26 mouse cellular contexts compared by ENCODE assay signal in genomic region chr12:117524311-117525013, GRCm38 (mm10). TPM values are rescaled to one million over a fixed set of nuclear protein-coding genes. Genes with fewer than 3 reads are reported as not detected.
DNase-seq lines count a peak whose midpoint lies in the region; ATAC-seq and TF ChIP-seq lines count a peak whose summit lies in the region.
"Had no signal": no experiment of that assay in that cellular context is flagged by ENCODE, and none has a peak within 500 bp of the region (broad histone marks: within the 10 kb centered on the region; RNA-seq: fewer than 3 reads in every experiment).

No protein-coding gene starts in this region.

- TF ChIP-seq CTCF in small intestine, adult 2 months (IDR thresholded peaks at IDR 0.05; ENCODE audit: extremely low read depth, insufficient read length, insufficient replicate concordance, low read depth, low read length), result no peak

- ATAC-seq in intestine, embryonic 14.5 days (replicated peaks; ENCODE audit: low FRiP score, low TSS enrichment, low read depth), result peak; percentile 70; the same call in 1 of the 2 replicates
- ATAC-seq in intestine, embryonic 16.5 days, result peak; percentile 92
- ATAC-seq: activated CD4-positive, CD25-positive, alpha-beta regulatory T cell, adult 4 months; CD4-positive, CD25-positive, alpha-beta regulatory T cell, adult 4 months; forebrain, embryonic 14.5 days; forebrain, embryonic 16.5 days; Patski had no signal

- no peak for TF ChIP-seq POLR2A in small intestine, adult 2 months (IDR thresholded peaks at IDR 0.05; ENCODE audit: low read depth, low read length)

- H3K27ac ChIP-seq in intestine, embryonic 14.5 days (ENCODE audit: low read depth), result peak overlapping the region; percentile 18; the same call in 1 of the 2 replicates
- peak overlapping the region; percentile 14; the same call in 1 of the 2 replicates for H3K27ac ChIP-seq in intestine, embryonic 16.5 days (ENCODE audit: low read length)
- peak overlapping the region; percentile 77 for H3K27ac ChIP-seq in small intestine, adult 2 months (ENCODE audit: insufficient read depth, low read depth, low read length)
- H3K27ac ChIP-seq: embryonic facial prominence, embryonic 10.5 days; embryonic facial prominence, embryonic 12.5 days; forebrain, embryonic 10.5 days; forebrain, embryonic 12.5 days had no signal

- H3K27me3 ChIP-seq in intestine, embryonic 14.5 days (replicated peaks; ENCODE audit: control insufficient read depth, insufficient read depth, low read length), result no peaks in the 10 kb centered on the region
- no peaks in the 10 kb centered on the region for H3K27me3 ChIP-seq in intestine, embryonic 16.5 days (replicated peaks; ENCODE audit: control insufficient read depth, insufficient read depth, low read length)
- no peaks in the 10 kb centered on the region for H3K27me3 ChIP-seq in small intestine, adult 2 months (ENCODE audit: control insufficient read depth, insufficient read depth, low read length)
- H3K27me3 ChIP-seq: forebrain, embryonic 12.5 days had no signal

- WGBS in intestine, embryonic 14.5 days, result 51% methylated on average over 9 of the region's 9 CpGs
- WGBS in intestine, embryonic 16.5 days, result 53% methylated on average over 9 of the region's 9 CpGs
- WGBS in small intestine, adult 2 months, result 34% methylated on average over 9 of the region's 9 CpGs

- H3K36me3 ChIP-seq in intestine, embryonic 14.5 days (ENCODE audit: control insufficient read depth, insufficient read depth, low read length), result no peaks in the 10 kb centered on the region
- no peaks in the 10 kb centered on the region for H3K36me3 ChIP-seq in intestine, embryonic 16.5 days (ENCODE audit: control insufficient read depth, insufficient read depth, low read length)
- H3K36me3 ChIP-seq in small intestine, adult 2 months (ENCODE audit: control insufficient read depth, insufficient read depth, low read length), result no peaks in the 10 kb centered on the region
- H3K36me3 ChIP-seq: embryonic facial prominence, embryonic 10.5 days; embryonic facial prominence, embryonic 12.5 days; forebrain, embryonic 10.5 days; forebrain, embryonic 12.5 days; G1E had no signal

- intact Hi-C loops in heart, postnatal 10 days (cut with DNase I), result no loop called here

- H3K4me1 ChIP-seq in intestine, embryonic 14.5 days (replicated peaks; ENCODE audit: control insufficient read depth, insufficient read depth, low read length), result no peaks in the 10 kb centered on the region
- H3K4me1 ChIP-seq in intestine, embryonic 16.5 days (ENCODE audit: control insufficient read depth, insufficient read depth, low read length), result no peaks in the 10 kb centered on the region
- H3K4me1 ChIP-seq in small intestine, adult 2 months (ENCODE audit: control insufficient read depth, insufficient read depth, insufficient read length, low read length), result peaks cover 1% of the 10 kb centered on the region; the same call in 1 of the 2 replicates
- H3K4me1 ChIP-seq: forebrain, embryonic 12.5 days had no signal

- no peaks in the 10 kb centered on the region for H3K9me3 ChIP-seq in intestine, embryonic 14.5 days (ENCODE audit: control insufficient read depth, low read length)
- no peaks in the 10 kb centered on the region for H3K9me3 ChIP-seq in intestine, embryonic 16.5 days (ENCODE audit: control insufficient read depth, low read length)
- H3K9me3 ChIP-seq: embryonic facial prominence, embryonic 10.5 days; embryonic facial prominence, embryonic 12.5 days; forebrain, embryonic 10.5 days; forebrain, embryonic 12.5 days had no signal

- no peak overlapping the region for H3K4me3 ChIP-seq in intestine, embryonic 14.5 days (ENCODE audit: low read depth, low read length)
- H3K4me3 ChIP-seq in intestine, embryonic 16.5 days (ENCODE audit: low read length), result no peak overlapping the region
- H3K4me3 ChIP-seq in small intestine, adult 2 months (ENCODE audit: low read depth, low read length), result no peak overlapping the region
- H3K4me3 ChIP-seq: embryonic facial prominence, embryonic 10.5 days; embryonic facial prominence, embryonic 12.5 days; forebrain, embryonic 10.5 days; forebrain, embryonic 12.5 days had no signal

- DNase-seq in heart, adult 11 months, result peak; percentile 57
- no peak for DNase-seq in heart, postnatal 10 days
- no peak for DNase-seq in intestine, embryonic 14.5 days (ENCODE audit: low spot score)
- DNase-seq in testis, postnatal 10 days (ENCODE audit: low spot score), result no peak
- DNase-seq in adrenal gland, postnatal 10 days, result no peak
- DNase-seq in neural tube, embryonic 10.5 days (ENCODE audit: extremely low spot score, low spot score), result no peak
- DNase-seq: adrenal gland, adult 8-10 months; adrenal gland, postnatal 25 days; B cell, adult 2 months; cerebellum, adult 11 months; cerebellum, adult 18-20 months; cerebellum, adult 8-10 months; cerebellum, adult 9-11 months; cerebellum, postnatal 25 days had no signal

- no peak overlapping the region for H3K9ac ChIP-seq in intestine, embryonic 14.5 days (ENCODE audit: low read length)
- no peak overlapping the region for H3K9ac ChIP-seq in intestine, embryonic 16.5 days (ENCODE audit: low read depth, low read length)
- H3K9ac ChIP-seq: embryonic facial prominence, embryonic 12.5 days; forebrain, embryonic 12.5 days had no signal

- H3K4me2 ChIP-seq in intestine, embryonic 14.5 days (ENCODE audit: low read length), result no peak overlapping the region
- no peak overlapping the region for H3K4me2 ChIP-seq in intestine, embryonic 16.5 days (ENCODE audit: low read depth, low read length)
- H3K4me2 ChIP-seq: embryonic facial prominence, embryonic 12.5 days; forebrain, embryonic 12.5 days had no signal

RNA-seq across cellular contexts. Expression of gene Rapgef5, which starts 8.2 kb away (rescaled TPM):
- total RNA-seq in heart, postnatal 10 days (2021), result 10 to 100 TPM; 45.8 to 48.2 TPM
- 8.0 and 8.4 TPM in 2 replicates for polyA plus RNA-seq in intestine, embryonic 14.5 days (2014; fragmentation: Nextera tagmentation; extraction: Ambion mirVana)
- polyA plus RNA-seq in intestine, embryonic 16.5 days (2015; fragmentation: Nextera tagmentation; extraction: Ambion mirVana), result 5.2 and 6.9 TPM in 2 replicates
- 2.4 and 4.7 TPM in 2 replicates for polyA plus RNA-seq in small intestine, adult 2 months (2012; rRNA removed)
- 10 to 100 TPM; 38.4 to 39.5 TPM for total RNA-seq in adrenal gland, postnatal 10 days (2021)
- polyA plus RNA-seq: G1E had no signal

Comparison
In these comparisons a context has a peak if more than half of its experiments do, and no peak if none do; other contexts are left out.
1. H3K27ac ChIP-seq: peak in every context shown above with its lines; median percentile 77 in small intestine, adult 2 months; 18 in intestine, embryonic 14.5 days; 14 in intestine, embryonic 16.5 days.